Mouse (Mus musculus) ES-E14 (cell line): Measurements from ENCODE around the gene Serpinb1b.

Experiments used
- CHD2 ChIP-seq: IDR thresholded peaks from 2 replicates; pipeline ENCODE4 v1.6.1; 2014; ENCODE audit warnings: mild to moderate bottlenecking, low read depth, low read length, inconsistent platforms
- MAFK ChIP-seq: IDR thresholded peaks from 2 replicates; pipeline ENCODE4 v1.6.1; 2014; ENCODE audit warnings: mild to moderate bottlenecking, low read depth, low read length, inconsistent platforms; ENCODE audit not compliant: insufficient read depth
- ZC3H11A ChIP-seq: IDR thresholded peaks from 2 replicates; pipeline ENCODE4 v1.6.1; 2012; ENCODE audit warnings: low read depth, mild to moderate bottlenecking, inconsistent platforms, low read length, borderline replicate concordance
- ZNF384 ChIP-seq: IDR thresholded peaks from 2 replicates; pipeline ENCODE4 v1.6.1; 2012; ENCODE audit warnings: low read depth, low read length, inconsistent platforms

DNA sequence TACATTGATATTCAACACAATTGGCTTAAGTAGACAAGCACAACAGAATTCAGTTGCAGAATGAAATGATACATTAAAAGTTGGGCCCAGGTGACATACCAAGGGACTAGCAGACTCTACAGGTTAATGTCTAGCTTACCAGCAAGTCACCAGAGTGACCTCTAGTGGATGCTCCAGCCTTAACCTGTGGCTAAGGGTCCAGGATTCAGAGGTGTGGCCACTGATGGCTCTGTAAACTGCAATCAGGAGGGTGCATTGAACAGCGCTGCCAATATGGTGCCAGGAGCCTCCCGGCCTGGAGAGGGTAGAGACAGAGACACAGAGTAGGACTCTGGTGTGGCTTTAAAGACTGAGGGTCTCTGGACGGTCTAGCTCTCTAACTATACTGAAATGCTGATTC lies 2.0 kb downstream of the Serpinb1b start:
- TF ChIP-seq ZNF384 (no peak), ZC3H11A (peak; percentile 20; the same call in 1 of the 2 replicates), CHD2 (no peak), MAFK (no peak)
